Comparison of ENCODE assay signal across 9 mouse cellular contexts in genomic region chr2:103682927-103683442, GRCm38 (mm10).
DNase-seq lines count a peak whose midpoint lies in the region; ATAC-seq and TF ChIP-seq lines count a peak whose summit lies in the region.
"Had no signal": no experiment of that assay in that cellular context is flagged by ENCODE, and none has a peak within 500 bp of the region (broad histone marks: within the 10 kb centered on the region; RNA-seq: fewer than 3 reads in every experiment).

No protein-coding gene starts in this region.

- H3K4me1 ChIP-seq in lung, embryonic 14.5 days (ENCODE audit: insufficient read depth), result peaks cover 7% of the 10 kb centered on the region
- peaks cover 29% of the 10 kb centered on the region for H3K4me1 ChIP-seq in heart, embryonic 16.5 days (ENCODE audit: control insufficient read depth, insufficient read depth, low read length)
- H3K4me1 ChIP-seq in neural tube, embryonic 15.5 days, result peaks cover 22% of the 10 kb centered on the region
- peaks cover 6% of the 10 kb centered on the region; the same call in 1 of the 2 replicates for H3K4me1 ChIP-seq in kidney, embryonic 14.5 days (ENCODE audit: control insufficient read depth, insufficient read depth, low read length)

- no peak overlapping the region for H3K4me2 ChIP-seq in lung, embryonic 14.5 days
- peak overlapping the region; percentile 24 for H3K4me2 ChIP-seq in heart, embryonic 16.5 days (ENCODE audit: low read depth, low read length)
- H3K4me2 ChIP-seq in neural tube, embryonic 15.5 days, result no peak overlapping the region
- no peak overlapping the region for H3K4me2 ChIP-seq in kidney, embryonic 14.5 days (replicated peaks; ENCODE audit: low read depth, low read length)
- H3K4me2 ChIP-seq: embryonic facial prominence, embryonic 15.5 days had no signal

- no peak overlapping the region for H3K9ac ChIP-seq in lung, embryonic 14.5 days
- no peak overlapping the region; the same call in 1 of the 2 replicates for H3K9ac ChIP-seq in heart, embryonic 16.5 days (ENCODE audit: low read length)
- H3K9ac ChIP-seq in neural tube, embryonic 15.5 days (replicated peaks), result no peak overlapping the region
- no peak overlapping the region for H3K9ac ChIP-seq in kidney, embryonic 14.5 days (ENCODE audit: low read depth, low read length)
- H3K9ac ChIP-seq: embryonic facial prominence, embryonic 15.5 days had no signal

- no peaks in the 10 kb centered on the region for H3K36me3 ChIP-seq in lung, embryonic 14.5 days (ENCODE audit: insufficient read depth)
- 0 out of 2 replicates have a peak, but pooled peaks cover 2% of the 10 kb centered on the region for H3K36me3 ChIP-seq in heart, embryonic 16.5 days (ENCODE audit: control insufficient read depth, insufficient read depth)
- H3K36me3 ChIP-seq in neural tube, embryonic 15.5 days, result no peaks in the 10 kb centered on the region
- H3K36me3 ChIP-seq in kidney, embryonic 14.5 days (ENCODE audit: control insufficient read depth, insufficient read depth, low read length), result no peaks in the 10 kb centered on the region
- H3K36me3 ChIP-seq: embryonic facial prominence, embryonic 15.5 days had no signal

- TF ChIP-seq CTCF in lung, embryonic 14.5 days (IDR thresholded peaks at IDR 0.05; ENCODE audit: low read depth), result no peak

- H3K9me3 ChIP-seq in lung, embryonic 14.5 days (ENCODE audit: low read depth, low read length), result no peaks in the 10 kb centered on the region
- H3K9me3 ChIP-seq in heart, embryonic 16.5 days (replicated peaks; ENCODE audit: control insufficient read depth, low read length), result no peaks in the 10 kb centered on the region
- H3K9me3 ChIP-seq in neural tube, embryonic 15.5 days (replicated peaks), result no peaks in the 10 kb centered on the region
- no peaks in the 10 kb centered on the region for H3K9me3 ChIP-seq in kidney, embryonic 14.5 days (ENCODE audit: control insufficient read depth, low read length)
- H3K9me3 ChIP-seq: embryonic facial prominence, embryonic 15.5 days had no signal

- WGBS in lung, embryonic 14.5 days, result 84% methylated on average over 9 of the region's 9 CpGs
- 77% methylated on average over 9 of the region's 9 CpGs for WGBS in heart, embryonic 16.5 days
- 72% methylated on average over 9 of the region's 9 CpGs for WGBS in neural tube, embryonic 15.5 days
- WGBS in kidney, embryonic 14.5 days, result 82% methylated on average over 9 of the region's 9 CpGs

- no peaks in the 10 kb centered on the region for H3K27me3 ChIP-seq in lung, embryonic 14.5 days (ENCODE audit: insufficient read depth, low read length)
- no peaks in the 10 kb centered on the region for H3K27me3 ChIP-seq in heart, embryonic 16.5 days (ENCODE audit: control insufficient read depth, insufficient read depth, low read length)
- no peaks in the 10 kb centered on the region for H3K27me3 ChIP-seq in neural tube, embryonic 15.5 days (replicated peaks)
- no peaks in the 10 kb centered on the region for H3K27me3 ChIP-seq in kidney, embryonic 14.5 days (ENCODE audit: control insufficient read depth, insufficient read depth, low read length)
- H3K27me3 ChIP-seq: embryonic facial prominence, embryonic 15.5 days had no signal

- peak overlapping the region; percentile 30; the same call in 1 of the 2 replicates for H3K27ac ChIP-seq in lung, embryonic 14.5 days (ENCODE audit: low read depth)
- peak overlapping the region; percentile 85 for H3K27ac ChIP-seq in heart, embryonic 16.5 days (ENCODE audit: low read length)
- H3K27ac ChIP-seq in neural tube, embryonic 15.5 days (replicated peaks), result peak overlapping the region; percentile 28; the same call in 1 of the 2 replicates
- H3K27ac ChIP-seq in kidney, embryonic 14.5 days (ENCODE audit: low read depth, low read length), result no peak overlapping the region
- H3K27ac ChIP-seq: embryonic facial prominence, embryonic 15.5 days had no signal

- no peak overlapping the region for H3K4me3 ChIP-seq in lung, embryonic 14.5 days (ENCODE audit: low read depth, low read length)
- H3K4me3 ChIP-seq in heart, embryonic 16.5 days (ENCODE audit: low read length), result no peak overlapping the region
- no peak overlapping the region for H3K4me3 ChIP-seq in neural tube, embryonic 15.5 days (replicated peaks)
- no peak overlapping the region for H3K4me3 ChIP-seq in kidney, embryonic 14.5 days (ENCODE audit: low read length)
- H3K4me3 ChIP-seq: embryonic facial prominence, embryonic 15.5 days had no signal

- no peak for DNase-seq in lung, embryonic 14.5 days
- no peak for DNase-seq in lung, postnatal 14 days
- peak; percentile 70 for DNase-seq in T-cell, adult 2 months (ENCODE audit: low spot score)
- DNase-seq in ovary, postnatal 10 days (ENCODE audit: low spot score), result no peak
- no peak for DNase-seq in frontal cortex, postnatal 10 days (ENCODE audit: low spot score in 2 of 2)

- no peak for ATAC-seq in lung, embryonic 14.5 days (ENCODE audit: insufficient read depth)
- ATAC-seq in heart, embryonic 16.5 days (replicated peaks; ENCODE audit: extremely low read depth, insufficient read depth, low FRiP score), result peak; percentile 10; the same call in 1 of the 2 replicates
- ATAC-seq in neural tube, embryonic 15.5 days (ENCODE audit: low FRiP score), result peak; percentile 49; the same call in 1 of the 2 replicates
- ATAC-seq in kidney, embryonic 14.5 days (ENCODE audit: low FRiP score, low TSS enrichment), result no peak

Comparison
In these comparisons a context has a peak if more than half of its experiments do, and no peak if none do; other contexts are left out.
1. ATAC-seq: peak in heart, embryonic 16.5 days (single experiment) and neural tube, embryonic 15.5 days (single experiment); none in lung, embryonic 14.5 days (single experiment) and kidney, embryonic 14.5 days (single experiment).